Mouse (Mus musculus): ENCODE measurements around the gene Nr2c2. TPM values are rescaled to one million over a fixed set of nuclear protein-coding genes. Genes with fewer than 3 reads are reported as not detected.

Nr2c2 gene
- total RNA-seq, 1 experiment, result 20.8 TPM

- Histone ChIP-seq H3K4me1 (ENCODE audit: control insufficient read depth in 2 of 2, insufficient read depth in 2 of 2, low read length in 2 of 2, poor library complexity in 1 of 2) (peaks cover 4 to 10% of the 10 kb centered on the region in 2 experiments; a peak in 2 of 4 replicates), H3K27ac (ENCODE audit: insufficient read depth, low read depth, low read length, poor library complexity, severe bottlenecking) (no peak overlapping the region), H3K4me3 (ENCODE audit: insufficient read depth in 1 of 2, low read depth in 1 of 2, low read length in 2 of 2, poor library complexity in 1 of 2, severe bottlenecking in 1 of 2) (no peak overlapping the region), H3K36me3 (ENCODE audit: control insufficient read depth, insufficient read depth, low read length, poor library complexity, severe bottlenecking) (no peaks in the 10 kb centered on the region), H3K9me3 (ENCODE audit: control insufficient read depth, insufficient read depth, low read depth, low read length) (no peaks in the 10 kb centered on the region), H3K9ac (ENCODE audit: insufficient read depth, low read depth, low read length, poor library complexity, severe bottlenecking) (no peak overlapping the region)
- TF ChIP-seq ZNF384 (IDR thresholded peaks at IDR 0.05; ENCODE audit: low read depth, low read length), result no peak
- no peak for DNase-seq (ENCODE audit: low read depth, low spot score)
- in situ Hi-C loops (cut with MboI; ENCODE audit: low sequenced_read_pairs in 2 of 2, unreplicated experiment in 2 of 2), result no loop called here
Measured at GRCm38 (mm10) chr6:92093869-92094268, 2.7 kb downstream of the Nr2c2 start.

GRCm38 (mm10) chr6:92100679-92101360, 9.6 kb downstream of the Nr2c2 start:
- no peak for DNase-seq (ENCODE audit: low read depth, low spot score)
- in situ Hi-C loops (cut with MboI; ENCODE audit: low sequenced_read_pairs in 2 of 2, unreplicated experiment in 2 of 2), result no loop called here

GRCm38 (mm10) chr6:92124547-92124946, 33.4 kb downstream of the Nr2c2 start:
- H3K9me3 ChIP-seq (ENCODE audit: control insufficient read depth, insufficient read depth, low read depth, low read length), result no peaks in the 10 kb centered on the region
- no peak for TF ChIP-seq ZNF384 (IDR thresholded peaks at IDR 0.05; ENCODE audit: low read depth, low read length)
- no peak for TF ChIP-seq MAFK (IDR thresholded peaks at IDR 0.05; ENCODE audit: insufficient read depth, low read depth, low read length)
- no peak for TF ChIP-seq CHD2 (IDR thresholded peaks at IDR 0.05; ENCODE audit: low read depth, low read length)
- TF ChIP-seq ZC3H11A (IDR thresholded peaks at IDR 0.05; ENCODE audit: borderline replicate concordance, low read depth, low read length), result no peak
- no peak for TF ChIP-seq HCFC1 (IDR thresholded peaks at IDR 0.05; ENCODE audit: borderline replicate concordance, insufficient read depth, low read length)

More at GRCm38 (mm10) chr6:92100679-92101360, 9.6 kb downstream of the Nr2c2 start:
- no peak overlapping the region for H3K9ac ChIP-seq (ENCODE audit: insufficient read depth, low read depth, low read length, poor library complexity, severe bottlenecking)
- H3K4me1 ChIP-seq (ENCODE audit: control insufficient read depth in 2 of 2, insufficient read depth in 2 of 2, low read length in 2 of 2, poor library complexity in 1 of 2), result no peaks in the 10 kb centered on the region
- no peak overlapping the region for H3K27ac ChIP-seq (ENCODE audit: insufficient read depth, low read depth, low read length, poor library complexity, severe bottlenecking)
- no peaks in the 10 kb centered on the region for H3K9me3 ChIP-seq (ENCODE audit: control insufficient read depth, insufficient read depth, low read depth, low read length)
- TF ChIP-seq ZNF384 (IDR thresholded peaks at IDR 0.05; ENCODE audit: low read depth, low read length), result peak; percentile 29; the same call in 1 of the 2 replicates
- TF ChIP-seq HCFC1 (IDR thresholded peaks at IDR 0.05; ENCODE audit: borderline replicate concordance, insufficient read depth, low read length), result no peak
- H3K4me3 ChIP-seq (ENCODE audit: insufficient read depth in 1 of 2, low read depth in 1 of 2, low read length in 2 of 2, poor library complexity in 1 of 2, severe bottlenecking in 1 of 2), result no peak overlapping the region
- H3K36me3 ChIP-seq (ENCODE audit: control insufficient read depth, insufficient read depth, low read length, poor library complexity, severe bottlenecking), result no peaks in the 10 kb centered on the region

GRCm38 (mm10) chr6:92126861-92127468, 35.8 kb downstream of the Nr2c2 start:
- Histone ChIP-seq H3K4me1 (ENCODE audit: control insufficient read depth in 2 of 2, insufficient read depth in 2 of 2, low read length in 2 of 2, poor library complexity in 1 of 2) (0 out of 4 replicates have a peak, but pooled peaks cover 0 to under 1% of the 10 kb centered on the region in 2 experiments), H3K4me3 (ENCODE audit: insufficient read depth in 1 of 2, low read depth in 1 of 2, low read length in 2 of 2, poor library complexity in 1 of 2, severe bottlenecking in 1 of 2) (no peak overlapping the region), H3K9ac (ENCODE audit: insufficient read depth, low read depth, low read length, poor library complexity, severe bottlenecking) (no peak overlapping the region), H3K9me3 (ENCODE audit: control insufficient read depth, insufficient read depth, low read depth, low read length) (no peaks in the 10 kb centered on the region), H3K36me3 (ENCODE audit: control insufficient read depth, insufficient read depth, low read length, poor library complexity, severe bottlenecking) (no peaks in the 10 kb centered on the region), H3K27ac (ENCODE audit: insufficient read depth, low read depth, low read length, poor library complexity, severe bottlenecking) (no peak overlapping the region)
- no peak for TF ChIP-seq CHD2 (IDR thresholded peaks at IDR 0.05; ENCODE audit: low read depth, low read length)
- TF ChIP-seq HCFC1 (IDR thresholded peaks at IDR 0.05; ENCODE audit: borderline replicate concordance, insufficient read depth, low read length), result no peak
- DNase-seq (ENCODE audit: low read depth, low spot score), result no peak
- in situ Hi-C loops (cut with MboI; ENCODE audit: low sequenced_read_pairs in 2 of 2, unreplicated experiment in 2 of 2), result no loop called here

More at GRCm38 (mm10) chr6:92124547-92124946, 33.4 kb downstream of the Nr2c2 start:
- in situ Hi-C loops (cut with MboI; ENCODE audit: low sequenced_read_pairs in 2 of 2, unreplicated experiment in 2 of 2), result no loop called here
- H3K4me3 ChIP-seq (ENCODE audit: insufficient read depth in 1 of 2, low read depth in 1 of 2, low read length in 2 of 2, poor library complexity in 1 of 2, severe bottlenecking in 1 of 2), result no peak overlapping the region
- H3K4me1 ChIP-seq (ENCODE audit: control insufficient read depth in 2 of 2, insufficient read depth in 2 of 2, low read length in 2 of 2, poor library complexity in 1 of 2), result no peaks in the 10 kb centered on the region
- no peak overlapping the region for H3K9ac ChIP-seq (ENCODE audit: insufficient read depth, low read depth, low read length, poor library complexity, severe bottlenecking)
- DNase-seq (ENCODE audit: low read depth, low spot score), result no peak
- H3K36me3 ChIP-seq (ENCODE audit: control insufficient read depth, insufficient read depth, low read length, poor library complexity, severe bottlenecking), result no peaks in the 10 kb centered on the region
- H3K27ac ChIP-seq (ENCODE audit: insufficient read depth, low read depth, low read length, poor library complexity, severe bottlenecking), result no peak overlapping the region

GRCm38 (mm10) chr6:92131456-92131855, 40.3 kb downstream of the Nr2c2 start:
- DNase-seq (ENCODE audit: low read depth, low spot score), result no peak
- in situ Hi-C loops (cut with MboI; ENCODE audit: low sequenced_read_pairs in 2 of 2, unreplicated experiment in 2 of 2), result no loop called here
- H3K4me1 ChIP-seq (ENCODE audit: control insufficient read depth in 2 of 2, insufficient read depth in 2 of 2, low read length in 2 of 2, poor library complexity in 1 of 2), result peaks cover 0 to 4% of the 10 kb centered on the region in 2 experiments; a peak in 1 of 4 replicates
- TF ChIP-seq ZNF384 (IDR thresholded peaks at IDR 0.05; ENCODE audit: low read depth, low read length), result no peak
- TF ChIP-seq HCFC1 (IDR thresholded peaks at IDR 0.05; ENCODE audit: borderline replicate concordance, insufficient read depth, low read length), result no peak
- no peak for TF ChIP-seq CHD2 (IDR thresholded peaks at IDR 0.05; ENCODE audit: low read depth, low read length)
- no peak for TF ChIP-seq MAFK (IDR thresholded peaks at IDR 0.05; ENCODE audit: insufficient read depth, low read depth, low read length)
- no peak for TF ChIP-seq ZC3H11A (IDR thresholded peaks at IDR 0.05; ENCODE audit: borderline replicate concordance, low read depth, low read length)
- no peaks in the 10 kb centered on the region for H3K9me3 ChIP-seq (ENCODE audit: control insufficient read depth, insufficient read depth, low read depth, low read length)
- H3K36me3 ChIP-seq (ENCODE audit: control insufficient read depth, insufficient read depth, low read length, poor library complexity, severe bottlenecking), result no peaks in the 10 kb centered on the region
- no peak overlapping the region for H3K9ac ChIP-seq (ENCODE audit: insufficient read depth, low read depth, low read length, poor library complexity, severe bottlenecking)
- H3K27ac ChIP-seq (ENCODE audit: insufficient read depth, low read depth, low read length, poor library complexity, severe bottlenecking), result no peak overlapping the region
- H3K4me3 ChIP-seq (ENCODE audit: insufficient read depth in 1 of 2, low read depth in 1 of 2, low read length in 2 of 2, poor library complexity in 1 of 2, severe bottlenecking in 1 of 2), result no peak overlapping the region

Measured in ES-E14 (cell line).